Mouse (Mus musculus): Measurements from ENCODE around the gene Cttn.

- TF ChIP-seq POLR2A (IDR thresholded peaks at IDR 0.05; ENCODE audit: insufficient read length, low read depth): no peak
- no peak for TF ChIP-seq POLR2AphosphoS2 (IDR thresholded peaks at IDR 0.05; ENCODE audit: insufficient read length, low read depth)
- TF ChIP-seq E2F4 (IDR thresholded peaks at IDR 0.05; ENCODE audit: insufficient read depth): no peak
- TF ChIP-seq CEBPB (IDR thresholded peaks at IDR 0.05; ENCODE audit: insufficient read depth, poor library complexity, severe bottlenecking): no peak
- TF ChIP-seq SRF (IDR thresholded peaks at IDR 0.05; ENCODE audit: control insufficient read depth, insufficient read length, low read depth): no peak
These were observed 33.1 kb upstream of the Cttn start for GRCm38 (mm10) chr7:144503959-144504358.
